Mouse (Mus musculus): ENCODE data around the gene Sdk2.
A peak's percentile ranks its signal among the peaks of the same experiment; 100 is the strongest.

Sdk2 gene

DNA sequence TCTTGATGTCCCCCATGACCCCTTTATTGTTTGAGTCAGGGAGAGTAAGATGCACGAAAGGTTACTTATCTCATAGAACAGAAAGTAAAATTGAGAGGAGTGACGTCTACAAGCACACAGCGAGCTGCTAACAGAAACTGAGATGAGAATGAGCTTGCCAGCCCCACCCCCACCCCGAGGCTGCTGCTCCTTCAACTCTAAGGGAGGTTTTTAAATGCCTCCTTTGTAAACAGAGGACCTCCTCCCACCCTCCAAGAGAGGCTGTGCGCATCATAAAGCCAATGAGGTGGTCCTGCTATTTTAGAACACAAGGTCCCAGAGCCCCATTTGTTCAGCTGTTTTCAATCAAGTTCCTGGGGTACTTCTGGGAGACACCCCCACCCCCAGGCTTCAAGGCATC is 303.4 kb downstream of the Sdk2 start:
- no peak for DNase-seq (ENCODE audit: low spot score)

DNA sequence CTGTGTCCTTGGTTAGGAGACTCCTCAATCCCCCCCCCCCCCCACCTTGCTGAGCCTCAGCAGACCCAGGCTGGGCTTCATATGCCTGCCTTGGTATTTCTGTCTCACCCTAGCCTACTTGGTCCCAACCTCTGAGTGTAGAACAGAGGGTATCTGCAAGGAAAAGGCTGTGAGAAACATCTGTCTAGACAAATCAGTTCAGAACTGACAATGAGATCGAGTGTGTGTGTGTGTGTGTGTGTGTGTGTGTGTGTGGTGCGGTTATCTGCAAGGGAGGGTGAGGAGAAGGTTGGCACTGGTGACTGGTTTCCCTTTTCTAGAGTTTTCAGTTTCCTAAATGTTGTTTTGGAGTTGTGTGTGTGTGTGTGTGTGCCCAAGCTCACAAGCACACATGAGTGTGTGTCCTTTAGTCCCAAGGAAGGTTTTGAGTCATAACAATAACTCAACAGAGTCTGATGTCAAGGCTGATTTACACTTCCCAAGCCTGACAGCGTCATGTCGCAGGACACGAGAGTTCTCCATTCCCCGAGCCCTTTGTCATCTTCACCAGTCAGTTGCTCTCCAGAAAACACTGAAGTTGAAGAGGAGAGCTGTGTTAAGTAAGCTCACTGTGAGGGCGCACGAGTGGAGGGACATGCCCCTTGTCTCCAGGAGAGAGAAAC is 304.6 kb downstream of the Sdk2 start:
- no peak for DNase-seq (ENCODE audit: low spot score)

DNA sequence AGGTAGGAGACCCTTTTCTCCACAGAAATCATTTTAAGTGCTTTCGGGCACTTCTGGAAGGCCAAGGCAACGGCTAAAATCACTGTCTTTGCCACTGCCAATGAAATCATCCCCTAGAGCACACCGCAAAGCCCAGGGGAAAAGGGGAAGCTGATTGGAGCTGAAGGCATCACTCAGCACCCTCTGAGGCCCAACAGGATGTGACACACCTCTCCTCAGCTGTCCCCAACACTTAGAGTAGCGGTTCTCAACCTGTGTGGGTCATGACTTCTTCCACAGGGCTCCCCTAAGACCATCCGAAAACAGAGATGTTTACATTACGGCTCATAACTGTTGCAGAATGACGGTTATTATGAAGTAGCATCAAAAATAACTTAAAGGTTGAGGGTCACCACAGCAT is 305.2 kb downstream of the Sdk2 start:
- DNase-seq (ENCODE audit: low spot score): no peak

DNA sequence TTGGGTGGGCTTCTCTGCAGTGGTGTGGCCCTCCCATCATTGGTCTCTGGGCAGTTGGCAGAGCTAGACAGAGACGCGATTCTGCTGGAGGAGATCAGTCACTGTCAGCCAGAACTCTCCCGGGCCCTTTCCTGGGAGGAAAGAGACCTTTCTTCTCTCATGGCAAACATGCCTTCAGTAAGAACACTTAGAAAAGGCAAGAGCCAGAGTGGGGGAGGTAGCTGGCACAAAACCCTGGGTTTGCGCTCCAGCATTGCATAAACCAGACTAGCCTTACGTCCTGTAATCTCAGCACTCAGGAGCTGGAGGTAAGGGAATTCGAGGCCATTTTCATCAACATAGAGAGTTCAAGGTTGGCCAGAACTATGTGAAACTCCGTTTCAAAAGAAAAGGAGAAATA is 306.4 kb downstream of the Sdk2 start:
- no peak for DNase-seq (ENCODE audit: low spot score)

DNA sequence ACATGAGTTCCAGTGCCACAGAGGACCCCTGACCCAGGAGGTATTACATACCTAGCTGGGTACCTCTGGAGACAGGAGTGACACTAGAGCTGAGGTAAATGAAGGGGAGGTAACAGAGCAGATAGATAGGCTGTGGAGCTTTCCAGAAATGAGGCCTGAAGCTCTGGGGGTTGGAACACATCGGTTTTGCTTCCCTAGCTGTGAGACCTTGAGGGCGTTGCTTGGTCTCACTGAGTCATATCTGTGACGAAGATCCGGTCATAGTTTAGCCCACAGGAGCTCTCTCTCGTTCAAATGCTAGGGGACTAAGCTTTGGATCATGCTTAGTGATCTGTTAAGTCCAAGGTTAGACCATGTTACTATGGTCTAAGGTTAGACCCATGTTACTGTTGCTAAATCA is 308.0 kb downstream of the Sdk2 start:
- no peak for DNase-seq (ENCODE audit: low spot score)

DNA sequence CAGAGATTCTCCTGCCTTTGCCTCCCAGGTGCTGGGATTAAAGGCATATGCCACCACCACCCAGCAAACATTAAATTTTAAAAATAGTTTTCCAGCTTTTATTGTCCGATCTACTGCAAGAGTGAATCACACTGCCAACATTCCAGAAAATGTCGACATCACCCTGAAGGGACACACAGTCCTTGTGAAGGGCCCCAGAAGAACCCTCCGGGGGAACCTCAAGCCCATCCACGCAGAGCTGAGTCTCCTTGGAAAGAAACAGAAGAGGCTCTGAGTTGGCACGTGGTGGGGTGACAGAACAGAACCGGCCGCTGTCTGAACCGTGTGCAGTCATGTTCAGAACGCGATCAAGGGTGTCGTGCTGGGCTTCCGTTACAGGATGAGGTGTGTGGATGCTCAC is 310.3 kb downstream of the Sdk2 start:
- no peak for DNase-seq (ENCODE audit: low spot score)

DNA sequence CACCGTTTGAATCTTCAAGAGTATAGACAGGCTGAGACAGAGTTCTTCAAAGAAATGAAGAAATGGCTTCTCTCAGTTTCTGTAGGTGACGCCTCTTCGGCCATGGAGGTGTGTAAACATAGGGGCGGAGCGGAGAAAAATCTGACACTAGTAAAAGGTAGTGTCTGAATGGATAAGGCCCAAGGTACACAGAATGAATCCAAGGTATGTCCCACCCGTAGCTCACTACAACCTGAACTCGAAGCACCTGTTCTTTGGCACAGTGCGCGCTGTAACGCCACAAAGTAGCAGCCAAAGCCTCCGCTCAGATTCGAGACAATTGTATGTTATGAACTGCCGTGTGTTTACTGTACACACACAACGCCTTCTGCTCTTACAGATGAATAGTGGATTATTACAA is 311.0 kb downstream of the Sdk2 start:
- DNase-seq (ENCODE audit: low spot score): no peak

DNA sequence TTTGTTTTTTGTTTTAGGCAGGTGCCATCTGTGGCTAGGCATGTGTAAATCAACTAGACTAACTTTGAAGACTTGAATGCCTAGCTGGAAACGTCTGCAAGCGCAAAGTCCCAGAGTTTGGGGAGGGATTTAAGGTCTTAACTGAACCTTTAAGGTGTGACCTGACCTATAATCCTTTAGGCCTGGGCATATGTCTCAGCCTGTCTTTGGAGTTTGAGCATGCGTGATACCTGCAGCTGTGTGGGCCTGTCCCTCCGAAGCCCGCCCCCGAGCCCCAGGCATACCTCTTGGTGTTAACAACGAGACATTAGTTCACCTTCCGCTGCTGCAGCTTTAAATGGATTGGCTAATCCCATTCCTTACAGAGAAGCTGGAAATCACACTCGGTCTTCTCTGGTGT is 312.0 kb downstream of the Sdk2 start:
- DNase-seq (ENCODE audit: low spot score): no peak

DNA sequence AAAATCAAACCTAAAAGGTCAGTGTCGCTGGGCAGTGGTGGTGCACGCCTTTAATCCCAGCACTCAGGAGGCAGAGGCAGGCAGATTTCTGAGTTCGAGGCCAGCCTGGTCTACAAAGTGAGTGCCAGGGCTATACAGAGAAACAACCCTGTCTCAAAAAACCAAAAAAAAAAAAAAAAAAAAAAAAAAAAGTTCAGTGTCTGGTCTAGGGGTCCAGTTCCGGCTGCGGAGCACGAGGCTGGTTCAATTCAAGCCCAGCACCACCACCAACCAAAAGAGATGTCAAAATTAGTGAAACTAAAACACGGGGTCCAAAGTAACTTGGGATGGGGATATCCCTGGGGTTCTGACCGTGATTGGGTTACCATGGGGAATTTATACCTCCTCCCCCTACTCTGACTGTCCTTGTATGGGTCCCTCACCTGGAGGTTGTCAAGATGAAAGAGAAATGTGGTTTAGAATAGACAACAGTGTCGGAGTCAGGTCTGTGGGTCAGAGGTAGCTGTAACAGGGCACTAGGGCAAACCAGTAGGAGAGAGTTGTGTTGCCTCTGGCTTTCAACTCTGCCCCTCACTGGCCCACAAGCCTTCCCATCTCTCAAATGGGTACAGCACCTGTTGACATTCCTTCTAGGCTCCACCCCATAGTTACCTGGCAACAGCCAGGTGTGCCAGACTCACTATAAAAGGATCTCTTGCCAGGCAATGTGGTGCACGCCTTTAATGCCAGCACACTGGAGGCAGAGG is 314.0 kb downstream of the Sdk2 start:
- DNase-seq (ENCODE audit: low spot score): no peak

DNA sequence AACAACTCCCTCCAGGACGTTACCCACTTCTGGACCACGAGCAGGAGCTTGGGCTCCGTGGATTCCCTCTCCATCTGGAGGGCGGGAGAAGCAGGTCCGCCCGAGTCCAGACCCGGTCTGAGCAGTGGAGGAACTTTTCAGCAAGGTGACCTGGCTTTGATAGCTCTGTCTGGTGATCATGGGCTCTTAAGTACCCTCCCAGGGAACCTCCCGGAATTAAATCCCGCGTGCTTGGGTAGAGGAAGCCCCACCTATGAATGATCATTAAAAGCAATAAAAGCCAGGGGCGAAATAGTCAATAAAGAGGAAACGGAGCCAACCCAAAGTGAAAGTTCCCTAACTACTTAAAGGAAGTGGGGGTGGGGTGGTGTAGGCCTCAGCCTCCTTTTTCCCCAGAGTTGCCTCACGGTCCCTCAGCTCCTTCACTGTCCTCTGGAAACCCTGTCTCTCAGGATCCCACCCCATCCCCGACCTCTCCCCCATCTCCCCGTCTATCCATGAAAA is 314.6 kb downstream of the Sdk2 start:
- DNase-seq (ENCODE audit: low spot score): no peak

DNA sequence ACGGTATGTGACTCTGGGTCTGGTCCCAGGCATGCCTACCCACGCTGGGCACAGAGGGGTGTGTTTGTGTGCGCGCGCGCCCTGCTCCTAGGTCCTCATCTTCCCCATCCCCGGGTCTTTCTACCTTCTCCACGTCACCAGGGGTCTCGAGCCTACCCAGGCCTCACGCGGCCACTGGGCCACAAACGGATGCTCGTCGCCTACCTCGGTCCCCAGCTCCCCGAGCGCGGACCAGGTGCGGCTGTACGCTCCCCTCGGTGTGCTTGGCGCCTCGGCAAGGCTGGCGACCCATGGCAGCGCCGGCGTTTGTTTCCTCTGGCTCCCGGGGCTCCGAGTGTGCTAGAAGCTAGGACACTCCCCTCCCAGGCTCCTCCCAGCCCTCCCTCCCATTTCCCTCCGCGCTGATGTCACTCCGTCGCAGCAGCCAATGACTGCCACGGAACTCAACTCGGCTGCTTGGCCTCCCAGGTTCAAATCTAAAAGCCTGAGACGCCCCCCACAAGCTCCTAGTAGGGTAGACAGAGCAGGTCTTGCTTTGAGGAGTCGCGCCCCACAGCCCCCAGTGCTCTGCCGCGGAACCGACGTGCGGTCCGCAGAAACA is 315.3 kb downstream of the Sdk2 start, which contains the start of gene Cdc42ep4:
TSS of gene Cdc42ep4 (minus strand) at position 398 of the 601 bp plus-strand sequence.
- DNase-seq (ENCODE audit: low spot score): peak; percentile 53

DNA sequence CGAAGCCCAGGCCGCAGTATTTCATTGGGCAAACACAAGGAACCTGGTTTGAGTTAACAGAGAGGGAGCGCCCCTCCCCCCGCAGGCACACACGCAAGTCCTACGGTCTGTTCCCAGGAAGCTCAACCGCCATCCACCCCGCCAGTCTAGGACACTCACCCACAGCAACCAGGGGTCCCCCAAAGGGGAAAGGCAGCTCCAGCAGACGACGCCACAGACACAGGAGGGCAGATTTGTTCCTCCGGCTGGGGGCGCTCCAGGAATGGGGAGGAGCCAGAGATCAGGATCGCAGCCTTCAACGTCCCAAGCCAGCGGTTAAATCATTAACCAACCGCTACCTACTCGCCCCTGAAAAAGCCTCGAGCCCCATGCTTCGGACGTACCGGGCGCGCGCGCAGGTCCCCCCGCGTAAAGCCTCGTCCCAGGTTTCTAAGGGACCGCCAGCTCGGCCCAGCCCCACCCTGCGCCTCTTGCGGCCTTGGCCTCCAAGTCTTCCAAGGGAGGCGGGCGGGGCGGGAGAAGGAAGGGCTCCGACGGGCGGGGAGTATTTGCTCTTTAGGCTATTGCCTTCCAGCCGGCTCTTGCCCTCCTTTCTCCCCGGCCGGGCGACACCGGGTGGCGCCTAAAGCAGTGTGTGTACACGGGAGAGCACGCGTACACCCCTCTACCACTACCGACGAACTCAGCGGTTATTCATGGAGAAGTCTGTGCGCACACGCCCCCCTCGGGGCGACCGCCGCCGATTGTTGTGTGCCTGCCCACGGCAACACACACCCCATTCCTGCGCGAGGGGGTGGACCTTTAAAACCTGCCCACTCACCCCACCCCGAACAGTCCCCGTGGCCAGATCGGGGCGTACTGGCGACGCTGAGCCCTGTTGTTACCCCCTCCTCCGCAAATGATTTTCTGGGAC is 316.0 kb downstream of the Sdk2 start:
- no peak for DNase-seq (ENCODE audit: low spot score)

DNA sequence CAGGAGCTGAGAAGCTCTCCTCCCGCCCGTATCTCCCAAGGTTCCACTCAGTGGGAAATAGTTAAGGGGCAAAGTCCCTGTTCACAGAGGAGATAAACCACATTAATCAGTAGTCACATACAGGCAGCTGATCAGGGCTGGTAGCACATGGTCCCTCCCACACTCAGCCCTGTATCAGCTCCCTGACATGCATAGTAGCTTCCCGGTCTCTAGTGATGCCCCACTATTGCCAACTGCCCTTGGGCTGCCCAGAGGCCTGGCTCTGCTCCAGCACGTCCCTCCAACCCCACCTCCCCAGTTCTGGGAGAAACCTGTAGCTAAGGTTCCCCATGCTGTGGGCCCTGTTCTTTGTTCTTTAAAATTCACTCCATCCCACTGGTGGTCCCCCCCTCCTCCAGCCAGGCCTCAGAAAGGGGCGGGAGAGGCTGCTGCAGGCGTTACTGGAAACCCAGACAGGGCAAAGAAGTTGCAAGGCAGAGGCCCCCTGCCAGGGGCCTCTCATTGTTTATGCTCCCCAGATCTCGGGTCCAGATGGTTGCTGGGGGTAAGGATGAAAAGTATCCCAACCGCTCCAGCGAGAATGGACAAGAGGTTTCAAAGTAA is 317.0 kb downstream of the Sdk2 start:
- no peak for DNase-seq (ENCODE audit: low spot score)

DNA sequence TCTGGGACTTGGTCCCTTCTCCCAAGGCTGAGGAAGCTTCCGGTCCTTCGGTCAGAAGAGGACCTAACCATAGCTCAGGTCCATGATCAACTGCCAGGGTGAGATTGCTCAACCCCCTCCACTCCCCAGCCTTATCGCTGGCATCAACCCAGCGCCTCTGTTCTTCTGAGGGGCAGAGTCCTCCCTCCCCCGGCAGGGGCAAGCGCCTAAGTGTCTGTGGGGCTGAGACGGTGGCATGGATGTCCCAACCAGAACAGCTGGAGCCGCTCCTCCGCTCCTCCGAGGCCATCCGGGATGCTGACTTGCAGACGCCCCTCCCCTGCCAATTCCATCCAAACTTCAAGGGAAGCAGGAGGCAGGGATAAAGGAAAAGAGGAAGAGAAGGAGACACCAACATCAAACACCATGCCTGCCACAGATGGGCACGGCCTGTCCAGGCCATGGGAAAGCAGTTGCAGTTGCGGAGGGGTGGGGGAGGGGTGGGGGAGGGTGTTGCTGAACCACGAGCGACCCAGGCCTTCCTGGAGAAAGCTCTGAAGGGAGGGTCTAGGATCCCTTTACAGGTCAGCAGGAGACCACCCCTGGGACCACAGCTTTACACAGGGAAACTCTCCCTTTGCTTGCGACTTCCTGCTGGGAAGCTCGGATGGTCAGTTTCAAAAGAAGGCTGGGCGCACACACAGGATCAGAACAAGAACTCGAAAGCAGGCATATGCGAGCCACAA is 317.9 kb downstream of the Sdk2 start:
- DNase-seq (ENCODE audit: low spot score): no peak

DNA sequence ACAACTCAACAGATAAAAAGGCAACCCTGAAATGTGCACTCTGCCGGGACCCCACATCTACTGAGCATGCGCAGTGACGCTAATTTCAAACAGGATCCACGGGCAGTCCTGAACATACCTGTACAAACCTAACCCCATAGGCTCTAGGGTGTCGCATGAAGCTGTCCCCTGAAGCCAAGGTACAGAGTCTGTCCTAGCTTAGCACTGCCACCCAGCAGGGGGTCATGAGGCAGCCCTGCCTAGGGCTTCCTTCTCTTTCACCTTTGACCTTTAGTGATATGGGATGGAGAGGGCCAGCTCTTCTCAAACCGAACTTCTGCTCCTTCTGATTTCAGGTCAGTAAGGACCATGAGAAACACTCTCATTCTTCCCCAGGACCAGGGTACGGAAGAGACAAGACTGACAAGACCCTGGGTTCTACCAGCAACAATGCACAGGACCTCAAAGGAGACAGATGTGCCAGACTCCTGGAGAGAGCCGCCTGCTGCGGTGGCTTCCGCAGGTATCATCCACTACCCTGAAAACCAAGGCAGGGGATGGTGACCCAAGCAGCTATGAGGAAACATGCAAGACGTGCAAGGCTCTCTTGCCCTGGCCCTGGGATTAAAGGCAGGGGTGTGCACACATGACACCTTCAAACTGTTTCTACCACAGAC is 319.0 kb downstream of the Sdk2 start:
- no peak for DNase-seq (ENCODE audit: low spot score)

DNA sequence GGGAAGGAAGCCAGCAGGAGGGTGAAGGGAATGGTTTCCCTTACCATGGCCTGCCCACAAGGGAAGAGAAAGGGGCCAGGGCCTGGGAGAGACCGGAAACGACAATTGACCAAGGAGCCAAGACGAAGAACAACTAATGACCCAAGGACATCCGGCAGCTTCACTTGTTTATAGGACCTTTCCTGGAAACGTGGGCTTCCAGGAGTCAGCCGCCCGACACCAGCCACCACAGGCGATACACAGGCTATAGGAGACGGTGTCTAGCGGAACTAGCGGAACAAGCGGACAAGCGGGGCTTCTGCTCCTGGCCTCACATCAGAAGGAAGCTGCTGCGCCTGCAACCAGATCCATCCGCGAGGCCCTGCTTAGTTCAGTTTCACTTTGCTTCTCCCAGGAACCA is 319.8 kb downstream of the Sdk2 start:
- DNase-seq (ENCODE audit: low spot score): no peak

DNA sequence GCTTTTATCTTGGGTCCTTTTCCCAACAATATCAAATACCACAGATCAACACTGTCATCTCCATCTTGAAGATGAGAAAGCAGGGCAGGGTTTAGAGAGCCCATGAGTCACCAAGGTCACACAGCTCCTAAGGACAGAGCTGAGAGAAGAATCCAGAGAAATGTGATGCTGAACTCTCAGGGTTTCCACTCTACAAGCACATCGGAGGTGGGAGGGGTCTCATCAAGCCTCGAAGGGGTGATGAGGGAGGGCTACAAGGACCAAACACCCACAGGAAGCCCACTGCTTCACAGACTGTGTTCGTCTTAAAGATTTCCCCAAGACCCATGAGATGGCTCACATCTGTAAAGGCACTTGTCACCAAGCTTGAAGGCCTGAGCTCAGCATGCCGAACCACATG is 320.9 kb downstream of the Sdk2 start:
- no peak for DNase-seq (ENCODE audit: low spot score)

DNA sequence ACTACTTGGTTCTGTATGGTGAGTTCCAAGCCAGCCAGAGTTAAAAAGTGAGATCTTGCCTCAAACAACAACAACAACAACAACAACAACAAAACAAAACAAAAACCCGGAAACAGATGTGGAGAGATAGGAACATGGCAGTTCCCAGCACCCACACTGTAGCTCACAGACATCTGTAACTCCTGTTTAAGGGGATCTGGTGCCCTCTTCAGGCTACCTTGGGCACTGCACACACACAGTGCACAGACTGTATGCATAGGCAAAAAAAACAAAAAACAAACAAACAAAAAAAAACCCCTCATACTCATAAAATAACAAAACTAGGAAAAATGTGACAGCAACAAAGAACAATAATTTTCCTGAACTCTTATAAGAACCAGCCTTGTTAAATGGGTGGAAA is 323.8 kb downstream of the Sdk2 start:
- DNase-seq (ENCODE audit: low spot score): no peak

DNA sequence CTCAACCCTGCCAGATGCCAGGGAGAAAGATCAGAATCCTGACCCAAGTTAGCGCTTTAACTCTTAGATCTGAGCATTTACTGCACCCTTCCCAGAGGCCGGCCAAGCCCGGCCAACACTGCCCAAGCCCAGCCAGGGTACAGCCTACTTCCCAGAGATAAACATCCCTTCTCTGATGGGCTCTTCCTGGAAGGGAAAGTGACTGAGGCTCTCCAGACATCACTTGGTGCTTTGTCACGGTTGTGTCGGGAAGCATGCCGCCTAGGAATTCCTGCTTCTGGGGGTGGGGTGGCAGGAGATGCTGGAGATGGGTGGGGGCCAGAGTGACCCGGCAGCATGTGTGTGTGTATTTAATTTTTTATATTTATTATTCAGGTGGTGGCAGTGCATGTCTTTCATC is 326.7 kb downstream of the Sdk2 start:
- no peak for DNase-seq (ENCODE audit: low spot score)

DNA sequence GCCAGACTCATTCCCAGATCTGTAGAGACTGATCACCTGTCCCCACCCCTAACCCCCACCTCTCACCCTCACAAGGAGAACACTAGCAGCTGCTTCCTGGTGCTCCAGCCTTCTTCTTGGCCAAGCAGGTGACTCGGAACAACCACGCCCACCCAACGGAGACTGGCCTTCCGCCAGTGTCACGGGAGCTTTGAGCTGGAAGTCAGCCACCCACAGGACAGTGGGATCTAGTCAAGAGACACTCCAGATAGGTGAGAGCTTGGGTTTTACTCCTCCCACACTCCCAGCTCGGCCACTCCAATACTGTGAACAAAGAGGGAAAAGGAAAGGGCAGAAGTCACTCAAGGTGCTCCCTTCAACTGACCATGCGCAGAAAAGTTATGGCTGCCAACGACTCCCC is 327.6 kb downstream of the Sdk2 start:
- DNase-seq (ENCODE audit: low spot score): no peak

DNA sequence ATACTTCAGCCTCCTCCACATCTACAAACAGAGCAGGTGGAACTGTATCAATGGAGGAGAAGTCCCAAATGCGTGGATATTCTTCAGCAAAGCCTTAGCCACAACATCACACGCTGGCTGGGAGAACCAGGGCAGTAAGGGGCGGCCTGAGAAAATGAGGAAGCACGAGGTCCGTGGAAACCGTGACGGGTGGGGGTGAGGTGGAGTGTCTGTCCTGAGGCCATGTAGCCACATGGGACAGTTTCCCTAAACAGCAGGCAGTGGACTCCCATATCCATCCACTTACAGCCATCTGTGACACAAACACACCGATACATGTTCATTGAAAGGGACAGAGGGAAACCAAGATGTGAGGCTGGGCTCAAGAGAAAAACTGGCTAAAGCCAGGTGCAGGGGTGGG is 328.9 kb downstream of the Sdk2 start:
- DNase-seq (ENCODE audit: low spot score): no peak

Measured in urinary bladder, postnatal 10 days (tissue).